Mouse (Mus musculus) kidney, adult 2 months (tissue): ENCODE data around the gene Rnf32.

Source experiments
- CTCF ChIP-seq: fragments of 200-500 bp; conservative IDR thresholded peaks from 2 replicates; pipeline ENCODE4 v1.5.1; 2011; ENCODE audit warnings: low read depth, mild to moderate bottlenecking, control low read depth, low read length, moderate library complexity, mixed read lengths; ENCODE audit not compliant: insufficient read depth, insufficient read length
- POLR2A ChIP-seq: fragments of 200-500 bp; IDR thresholded peaks from one replicate; pipeline ENCODE4 v1.6.1; 2011; ENCODE audit warnings: low read depth, low read length, control low read depth

GRCm38 (mm10) chr5:29199868-29200267 lies 4.1 kb downstream of the Rnf32 start:
- TF ChIP-seq POLR2A (no peak), CTCF (no peak)
